Mouse (Mus musculus) heart, embryonic 12.5 days (tissue): ENCODE measurements around the gene 1700028P14Rik. TPM values are rescaled to one million over a fixed set of nuclear protein-coding genes. Genes with fewer than 3 reads are reported as not detected.

Source experiments
- ATAC-seq: fragments of 200-750 bp; cut with Nextera tagmentation; 2 replicates; pipeline ENCODE4 v1.8.0; 2017; ENCODE audit warnings: moderate TSS enrichment, moderate library complexity; ENCODE audit not compliant: insufficient number of reproducible peaks, low FRiP score
- H3K27ac ChIP-seq: fragments of 300-500 bp; sonication (generic); 2 replicates; pipeline ENCODE4 v1.5.1; 2016; ENCODE audit warnings: mild to moderate bottlenecking, moderate library complexity; ENCODE audit not compliant: poor library complexity, severe bottlenecking
- H3K27me3 ChIP-seq: fragments of 300-500 bp; sonication (generic); replicated peaks from 2 replicates; pipeline ENCODE4 v1.6.1; 2016; ENCODE audit warnings: mild to moderate bottlenecking, moderate library complexity
- H3K36me3 ChIP-seq: fragments of 300-500 bp; sonication (generic); 2 replicates; pipeline ENCODE4 v1.6.1; 2016; ENCODE audit warnings: mild to moderate bottlenecking, moderate library complexity
- H3K4me1 ChIP-seq: fragments of 300-500 bp; sonication (generic); replicated peaks from 2 replicates; pipeline ENCODE4 v1.6.1; 2016; ENCODE audit warnings: mild to moderate bottlenecking
- H3K4me2 ChIP-seq: fragments of 300-500 bp; sonication (generic); 2 replicates; pipeline ENCODE4 v1.6.1; 2016; ENCODE audit warnings: mild to moderate bottlenecking, moderate library complexity
- H3K4me3 ChIP-seq: fragments of 300-500 bp; sonication (generic); 2 replicates; pipeline ENCODE4 v1.5.1; 2016; ENCODE audit warnings: mild to moderate bottlenecking
- H3K9ac ChIP-seq: fragments of 300-500 bp; sonication (generic); 2 replicates; pipeline ENCODE4 v1.6.1; 2016; ENCODE audit warnings: mild to moderate bottlenecking, moderate library complexity
- H3K9me3 ChIP-seq: fragments of 300-500 bp; sonication (generic); replicated peaks from 2 replicates; pipeline ENCODE4 v1.6.1; 2016; ENCODE audit warnings: mild to moderate bottlenecking, moderate library complexity
- whole genome bisulfite sequencing: fragments of 180-500 bp; shearing (Covaris S2); methylation state at CpG from one replicate; pipeline ENCODE4 v1.1.7; 2016; 5-methylcytosine and 5-hydroxymethylcytosine counted together
- polyA plus RNA-seq: library from polyadenylated mRNA; unstranded; fragments of >200 nt; fragmentation: Nextera tagmentation; extraction: Ambion mirVana; gene quantifications from 2 replicates; pipeline ENCODE4 v1.2.1, GENCODE M21; 2016

1700028P14Rik gene
- polyA plus RNA-seq, 1 experiment from 2014 or later, result not detected

DNA sequence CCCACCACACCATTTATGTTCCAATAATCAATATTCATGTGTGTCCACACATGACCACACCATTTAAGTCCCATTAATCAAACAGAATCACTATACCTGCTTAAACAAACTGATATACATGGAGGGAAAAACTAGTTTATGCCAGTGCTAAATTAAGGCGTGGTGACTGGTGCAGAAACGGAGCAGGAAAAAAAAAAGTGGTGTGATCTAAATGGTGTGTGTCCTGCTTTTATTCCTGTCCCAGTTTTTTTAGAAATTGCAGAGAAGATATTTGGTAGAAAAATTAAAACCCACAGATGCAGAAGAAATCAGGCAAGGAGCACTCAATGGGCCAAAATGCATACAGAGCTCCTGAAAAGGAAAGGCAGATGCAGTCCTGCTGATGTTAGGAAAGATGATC is 44.7 kb downstream of the 1700028P14Rik start:
- H3K36me3 ChIP-seq, result no peaks in the 10 kb centered on the region
- no peak overlapping the region for H3K9ac ChIP-seq
- no peaks in the 10 kb centered on the region for H3K9me3 ChIP-seq
- H3K27me3 ChIP-seq, result no peaks in the 10 kb centered on the region
- no peak overlapping the region for H3K27ac ChIP-seq
- no peak overlapping the region for H3K4me3 ChIP-seq
- no peak overlapping the region for H3K4me2 ChIP-seq
- 90% methylated on average over 2 of the region's 2 CpGs for WGBS
- no peaks in the 10 kb centered on the region for H3K4me1 ChIP-seq
- ATAC-seq, result no peak

DNA sequence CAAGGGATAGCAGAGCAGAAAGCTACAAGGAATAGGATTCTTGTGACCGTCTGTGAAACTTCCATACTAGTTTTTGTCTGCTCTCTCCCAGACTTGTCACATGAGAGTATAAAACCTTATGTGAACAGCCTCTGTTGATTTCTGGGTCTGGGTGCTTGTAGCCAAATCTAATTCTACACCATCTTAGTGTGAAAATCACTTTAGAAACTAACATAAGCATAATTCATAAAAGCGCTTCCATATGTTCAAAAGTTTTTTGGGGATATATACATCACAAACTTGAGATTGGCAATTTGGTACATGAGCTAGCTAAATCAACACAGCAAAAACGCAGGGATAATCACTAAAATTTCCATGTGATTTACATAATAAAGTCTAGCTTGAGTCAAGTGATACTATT is 57.7 kb downstream of the 1700028P14Rik start:
- Histone ChIP-seq H3K9me3 (no peaks in the 10 kb centered on the region), H3K4me2 (no peak overlapping the region), H3K36me3 (no peaks in the 10 kb centered on the region), H3K27ac (no peak overlapping the region), H3K27me3 (no peaks in the 10 kb centered on the region), H3K4me3 (no peak overlapping the region), H3K9ac (no peak overlapping the region), H3K4me1 (no peaks in the 10 kb centered on the region)
- WGBS, result 78% methylated on average over 3 of the region's 3 CpGs
- no peak for ATAC-seq

DNA sequence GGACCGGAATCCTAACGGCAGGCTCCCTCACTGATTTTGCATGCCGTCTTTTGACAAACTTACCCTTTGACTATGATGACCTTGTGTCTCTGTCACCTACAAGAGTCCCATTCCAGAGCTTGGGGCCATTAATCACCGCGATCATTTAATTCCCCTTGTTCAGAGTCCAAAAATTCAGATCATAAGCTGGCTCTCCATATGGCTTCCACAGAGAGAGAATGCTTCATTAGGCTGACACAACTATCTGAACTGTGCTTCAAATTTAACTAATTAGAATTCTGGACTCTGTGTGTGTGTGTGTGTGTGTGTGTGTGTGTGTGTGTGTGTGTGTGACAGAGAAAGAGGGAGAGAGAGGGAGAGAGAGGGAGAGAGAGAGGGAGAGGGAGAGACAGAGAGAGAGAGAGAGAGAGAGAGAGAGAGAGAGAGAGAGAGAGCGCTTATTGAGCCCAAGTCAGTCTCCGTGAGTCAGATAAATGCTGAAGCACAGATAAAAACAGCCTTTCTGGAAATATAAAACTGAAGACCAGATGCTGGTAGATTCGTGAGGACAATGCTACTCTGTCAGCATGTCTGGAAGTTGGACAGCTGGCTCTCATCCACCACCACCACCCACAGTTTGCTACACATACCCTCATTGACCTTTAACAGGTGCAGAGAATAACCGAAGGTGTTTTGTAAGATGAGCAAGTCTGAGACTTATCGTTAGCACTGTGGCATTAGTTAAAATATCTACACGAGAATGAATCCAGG is 73.8 kb downstream of the 1700028P14Rik start:
- ATAC-seq, result no peak

DNA sequence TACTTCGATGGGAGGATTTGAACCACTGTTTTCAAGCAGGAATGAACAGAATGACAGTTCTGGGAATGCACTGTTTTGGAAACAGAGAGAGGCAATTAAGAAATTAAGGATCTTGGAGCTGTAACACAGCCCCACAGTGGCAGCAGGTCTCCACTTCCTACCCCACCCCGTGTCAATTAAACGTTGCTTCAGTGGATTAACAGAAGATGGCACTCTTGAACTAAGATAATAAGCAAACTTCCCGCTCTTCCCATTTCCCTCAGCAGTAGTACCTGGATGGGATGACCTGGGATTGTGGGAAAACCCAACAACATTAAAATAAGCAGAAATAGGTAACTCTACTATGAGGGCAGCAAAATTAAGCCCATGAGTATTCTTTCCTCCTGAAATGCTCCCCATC is 75.9 kb downstream of the 1700028P14Rik start:
- no peak overlapping the region for H3K9ac ChIP-seq
- no peaks in the 10 kb centered on the region for H3K36me3 ChIP-seq
- no peaks in the 10 kb centered on the region for H3K9me3 ChIP-seq
- 38% methylated on average over 4 of the region's 4 CpGs for WGBS
- H3K4me1 ChIP-seq, result no peaks in the 10 kb centered on the region
- no peak for ATAC-seq
- H3K27ac ChIP-seq, result no peak overlapping the region
- H3K27me3 ChIP-seq, result no peaks in the 10 kb centered on the region
- no peak overlapping the region for H3K4me3 ChIP-seq
- H3K4me2 ChIP-seq, result no peak overlapping the region

More for the DNA sequence above, 73.8 kb downstream of the 1700028P14Rik start:
- Histone ChIP-seq H3K4me3 (no peak overlapping the region), H3K4me2 (no peak overlapping the region), H3K36me3 (no peaks in the 10 kb centered on the region), H3K27me3 (no peaks in the 10 kb centered on the region), H3K9me3 (no peaks in the 10 kb centered on the region), H3K4me1 (no peaks in the 10 kb centered on the region), H3K9ac (no peak overlapping the region), H3K27ac (no peak overlapping the region)
- 67% methylated on average over 11 of the region's 11 CpGs for WGBS

DNA sequence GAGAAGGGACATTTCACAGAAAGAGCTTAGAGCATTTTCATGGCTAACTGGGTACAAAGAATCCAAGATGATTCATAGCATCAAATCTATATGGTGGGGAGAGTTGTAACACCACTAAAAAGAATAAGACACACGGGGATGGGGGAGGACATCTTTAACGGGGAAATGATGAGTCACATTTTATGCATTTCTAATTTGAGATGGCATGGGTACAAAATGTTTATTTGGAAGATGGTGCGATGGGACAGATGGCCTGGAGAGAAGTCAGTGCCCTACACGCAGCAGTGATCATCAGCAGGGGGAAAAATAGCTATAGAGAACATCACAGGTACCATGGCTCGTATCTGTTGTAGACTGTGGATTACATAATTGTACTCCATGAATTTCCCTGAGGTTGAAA is 88.9 kb downstream of the 1700028P14Rik start:
- no peak overlapping the region for H3K27ac ChIP-seq
- no peak overlapping the region for H3K9ac ChIP-seq
- WGBS, result 82% methylated on average over 5 of the region's 5 CpGs
- H3K4me3 ChIP-seq, result no peak overlapping the region
- H3K36me3 ChIP-seq, result no peaks in the 10 kb centered on the region
- no peak for ATAC-seq
- no peak overlapping the region for H3K4me2 ChIP-seq
- no peaks in the 10 kb centered on the region for H3K27me3 ChIP-seq
- H3K4me1 ChIP-seq, result no peaks in the 10 kb centered on the region
- H3K9me3 ChIP-seq, result no peaks in the 10 kb centered on the region

DNA sequence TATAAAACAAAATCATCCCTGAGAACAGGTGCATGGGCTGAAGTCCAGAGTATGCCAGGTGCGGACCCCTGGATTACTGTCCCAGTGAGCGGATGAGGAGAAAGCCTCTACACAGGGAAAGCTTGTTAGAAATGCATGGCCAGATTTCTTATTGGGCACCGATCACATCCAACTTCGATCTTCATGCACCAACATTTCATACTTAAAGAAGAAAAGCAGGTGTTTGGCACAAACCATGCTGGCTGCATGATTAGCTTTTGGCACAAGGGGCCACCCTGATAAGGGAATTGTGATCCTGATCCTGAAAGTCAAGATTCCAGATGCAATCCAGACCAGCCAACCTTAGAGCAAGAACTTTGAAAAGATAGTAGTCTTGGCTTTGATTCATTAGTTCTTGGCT is 90.0 kb downstream of the 1700028P14Rik start:
- no peak overlapping the region for H3K4me2 ChIP-seq
- H3K4me1 ChIP-seq, result no peaks in the 10 kb centered on the region
- H3K4me3 ChIP-seq, result no peak overlapping the region
- no peak overlapping the region for H3K9ac ChIP-seq
- no peaks in the 10 kb centered on the region for H3K9me3 ChIP-seq
- no peaks in the 10 kb centered on the region for H3K27me3 ChIP-seq
- no peak for ATAC-seq
- no peaks in the 10 kb centered on the region for H3K36me3 ChIP-seq
- WGBS, result 88% methylated on average over 4 of the region's 4 CpGs
- no peak overlapping the region for H3K27ac ChIP-seq

DNA sequence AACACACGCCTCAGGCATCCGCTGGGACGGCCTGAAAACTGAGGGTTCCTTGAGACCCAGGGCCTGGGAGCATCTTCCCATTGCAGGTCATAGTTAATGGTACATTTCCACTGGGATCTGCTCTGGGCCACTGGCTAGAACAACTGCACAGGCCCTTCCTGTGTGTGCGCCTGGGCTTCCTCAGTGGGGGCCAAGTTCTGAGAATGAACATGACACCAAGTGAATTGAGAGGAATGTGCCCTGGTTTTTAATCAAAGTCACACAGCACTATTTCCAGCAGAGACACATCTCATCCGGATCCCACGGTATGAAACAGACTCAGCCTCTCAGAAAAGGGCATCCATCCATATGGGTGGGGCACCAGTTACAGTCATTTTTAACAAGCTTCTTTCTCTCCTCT is 90.6 kb downstream of the 1700028P14Rik start:
- Histone ChIP-seq H3K36me3 (no peaks in the 10 kb centered on the region), H3K27ac (no peak overlapping the region), H3K4me2 (no peak overlapping the region), H3K4me1 (no peaks in the 10 kb centered on the region), H3K9me3 (no peaks in the 10 kb centered on the region), H3K27me3 (no peaks in the 10 kb centered on the region), H3K9ac (no peak overlapping the region), H3K4me3 (no peak overlapping the region)
- no peak for ATAC-seq
- WGBS, result 72% methylated on average over 6 of the region's 6 CpGs

DNA sequence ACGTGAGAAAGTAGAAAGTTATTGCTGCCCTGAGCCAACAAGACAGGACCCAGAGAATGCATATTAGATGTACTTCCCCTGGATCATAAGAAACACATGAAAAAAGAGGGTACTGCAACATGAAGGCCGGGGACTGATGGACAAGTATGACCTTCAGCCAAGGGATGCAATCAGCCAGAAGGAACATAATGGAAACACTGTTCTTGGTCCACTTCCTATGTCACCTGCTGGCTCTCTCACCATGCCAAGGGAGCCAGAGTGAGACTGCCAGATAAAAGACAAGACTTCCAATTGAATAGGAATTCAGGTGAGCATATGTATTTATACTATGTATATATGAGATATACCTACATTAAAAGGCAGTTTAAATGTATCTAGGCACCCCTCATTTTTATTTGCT is 99.2 kb downstream of the 1700028P14Rik start:
- no peaks in the 10 kb centered on the region for H3K27me3 ChIP-seq
- ATAC-seq, result no peak
- WGBS, result 61% methylated on average over 2 of the region's 2 CpGs
- H3K9ac ChIP-seq, result no peak overlapping the region
- no peak overlapping the region for H3K27ac ChIP-seq
- H3K9me3 ChIP-seq, result no peaks in the 10 kb centered on the region
- H3K4me1 ChIP-seq, result no peaks in the 10 kb centered on the region
- H3K4me3 ChIP-seq, result no peak overlapping the region
- H3K4me2 ChIP-seq, result no peak overlapping the region
- H3K36me3 ChIP-seq, result no peaks in the 10 kb centered on the region

DNA sequence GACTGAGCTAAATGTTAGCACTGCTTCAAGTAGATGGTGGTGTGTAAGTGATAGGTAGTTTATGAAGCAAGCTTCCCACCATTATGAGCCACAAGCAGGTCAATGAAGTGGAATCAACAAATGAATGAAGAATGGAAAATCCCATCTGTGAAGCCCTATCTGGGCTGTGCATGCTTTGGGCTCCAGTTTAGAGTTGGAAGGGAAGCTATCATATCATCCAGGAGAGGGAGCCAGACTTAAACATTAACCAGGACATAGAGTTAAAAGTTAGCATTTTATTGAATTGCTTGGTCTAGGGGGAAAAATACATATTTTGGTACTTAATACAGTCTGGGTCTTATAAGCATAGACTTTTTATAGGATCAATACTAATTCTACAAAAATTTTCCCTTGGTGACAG is 107.0 kb downstream of the 1700028P14Rik start:
- H3K27me3 ChIP-seq, result no peaks in the 10 kb centered on the region
- no peak overlapping the region for H3K27ac ChIP-seq
- H3K36me3 ChIP-seq, result no peaks in the 10 kb centered on the region
- H3K4me3 ChIP-seq, result no peak overlapping the region
- H3K9ac ChIP-seq, result no peak overlapping the region
- H3K4me2 ChIP-seq, result no peak overlapping the region
- H3K9me3 ChIP-seq, result no peaks in the 10 kb centered on the region
- no peak for ATAC-seq
- H3K4me1 ChIP-seq, result no peaks in the 10 kb centered on the region

DNA sequence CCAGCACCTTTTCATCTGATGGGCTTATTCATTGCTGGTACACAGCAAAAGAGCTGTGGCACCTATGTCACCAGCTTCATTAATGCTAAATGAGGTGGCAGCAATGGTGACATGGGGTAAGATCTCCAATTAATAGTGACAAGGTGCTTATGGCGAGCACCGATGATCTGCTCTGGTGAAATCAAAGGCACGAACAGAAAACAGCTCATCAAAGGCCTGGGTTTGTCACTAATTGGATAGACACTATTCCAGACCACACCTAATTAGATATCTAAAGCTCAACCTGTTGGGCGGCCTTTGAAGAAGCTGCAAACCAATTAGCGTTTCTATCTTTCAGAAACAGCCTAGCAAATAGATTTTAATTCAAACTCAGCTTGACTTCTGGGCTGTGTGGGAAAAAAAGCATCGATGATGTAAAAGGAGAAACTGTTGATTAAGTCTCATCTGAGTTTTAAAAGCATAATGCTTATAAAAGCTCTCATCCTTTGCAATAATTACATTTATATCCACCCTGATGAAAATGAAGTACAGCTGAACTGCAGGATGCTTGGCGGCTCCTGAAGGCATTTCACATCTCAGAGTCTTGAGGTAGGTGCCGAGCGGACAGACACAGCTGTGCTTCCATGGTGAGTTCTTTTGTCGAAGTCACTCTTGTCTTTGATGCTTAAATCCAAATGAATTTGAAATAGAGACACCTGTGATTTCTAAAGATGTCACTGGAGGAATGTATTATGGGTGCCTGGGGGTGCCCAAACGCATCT is 109.2 kb downstream of the 1700028P14Rik start:
- no peaks in the 10 kb centered on the region for H3K4me1 ChIP-seq
- H3K9ac ChIP-seq, result no peak overlapping the region
- no peak for ATAC-seq
- no peaks in the 10 kb centered on the region for H3K27me3 ChIP-seq
- no peak overlapping the region for H3K4me3 ChIP-seq
- H3K4me2 ChIP-seq, result no peak overlapping the region
- H3K27ac ChIP-seq, result no peak overlapping the region
- no peaks in the 10 kb centered on the region for H3K36me3 ChIP-seq
- no peaks in the 10 kb centered on the region for H3K9me3 ChIP-seq
- WGBS, result 75% methylated on average over 11 of the region's 11 CpGs

DNA sequence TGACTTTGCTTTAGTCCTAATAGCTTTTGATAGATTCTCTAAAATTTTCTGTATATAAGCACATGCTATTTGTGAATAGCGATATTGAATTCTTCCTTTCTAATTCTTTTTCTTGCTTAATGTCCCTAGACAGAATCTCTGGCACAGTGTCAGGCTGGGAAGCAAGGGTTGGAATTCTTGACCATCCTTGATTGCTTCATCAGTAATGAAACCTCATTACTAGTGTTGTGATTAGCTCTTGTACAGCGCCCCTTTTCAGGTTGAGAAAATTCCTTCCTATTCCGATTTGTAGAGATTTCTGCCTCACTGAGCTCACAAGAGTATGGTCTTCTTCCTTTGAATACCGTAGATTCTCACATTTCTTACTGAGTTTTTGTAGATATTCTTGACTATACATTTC is 109.9 kb downstream of the 1700028P14Rik start:
- Histone ChIP-seq H3K4me2 (no peak overlapping the region), H3K36me3 (no peaks in the 10 kb centered on the region), H3K4me3 (no peak overlapping the region), H3K9me3 (no peaks in the 10 kb centered on the region), H3K9ac (no peak overlapping the region), H3K27ac (no peak overlapping the region), H3K4me1 (no peaks in the 10 kb centered on the region), H3K27me3 (no peaks in the 10 kb centered on the region)
- no peak for ATAC-seq
- 78% methylated on average over 4 of the region's 4 CpGs for WGBS
